Mouse (Mus musculus) thymus, postnatal 14 days (tissue): ENCODE data around the gene Pgs1.

ENCODE experiments used
- DNase-seq: peaks from one replicate; pipeline ENCODE4 v3.0.0; 2021

Gene Pgs1

DNA sequence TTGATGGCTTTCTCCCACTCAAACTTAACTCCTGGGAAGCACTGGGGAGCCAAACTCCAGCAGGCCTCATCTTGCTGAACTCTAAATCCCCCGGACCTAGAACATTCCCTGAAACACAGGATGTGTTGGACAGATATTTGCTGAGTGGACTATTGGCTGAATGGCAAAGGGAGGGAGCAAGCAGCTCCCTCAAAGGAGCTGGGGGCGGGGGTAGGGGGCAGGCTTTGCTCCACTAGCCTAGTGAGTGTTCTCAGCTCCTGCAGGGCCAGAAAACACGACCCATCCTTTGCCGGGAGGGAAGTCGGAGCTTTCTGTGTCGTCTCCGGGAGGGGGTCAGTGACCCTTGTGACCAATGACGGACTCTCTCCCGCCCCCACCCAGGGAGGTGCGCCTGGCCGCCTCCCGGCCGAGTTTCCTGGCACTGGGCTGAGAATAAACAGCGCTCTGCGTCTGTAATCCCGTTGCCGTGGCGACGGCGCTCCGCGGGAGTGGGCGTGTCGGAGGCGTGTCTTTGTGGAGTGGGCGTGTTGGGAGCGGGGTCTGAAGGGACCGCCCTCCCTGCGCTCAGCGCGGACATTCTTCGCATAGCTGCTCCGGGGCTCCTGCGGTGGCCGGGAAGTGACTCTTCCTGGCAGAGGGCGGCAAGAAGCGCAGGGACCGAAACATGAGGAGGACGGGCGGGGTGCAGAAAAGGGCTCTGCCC lies 22.9 kb upstream of the Pgs1 start:
- peak; percentile 99 for DNase-seq

GRCm38 (mm10) chr11:117963872-117964271 lies 22.2 kb upstream of the Pgs1 start:
- DNase-seq, result no peak

DNA sequence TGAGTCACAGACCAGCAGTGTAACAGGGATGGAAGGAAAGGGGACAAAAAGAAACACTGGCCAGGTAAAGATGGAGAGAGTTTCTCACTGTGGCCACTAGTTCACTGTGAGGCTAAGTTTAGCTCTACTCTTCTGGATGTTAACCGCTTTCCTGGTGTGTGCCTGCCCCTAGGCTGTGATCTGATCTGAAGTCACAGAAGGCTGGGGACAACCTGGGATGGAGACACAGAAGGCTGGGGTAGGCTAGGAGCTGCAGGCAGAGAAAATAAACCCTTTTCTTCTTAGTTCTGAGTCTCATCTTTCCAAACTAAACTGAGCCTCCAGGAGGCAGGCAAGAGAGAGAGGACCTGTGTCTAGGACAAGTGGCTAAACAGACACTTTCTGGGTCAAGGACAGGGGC lies 21.8 kb upstream of the Pgs1 start:
- DNase-seq, result no peak

GRCm38 (mm10) chr11:117965052-117965451 lies 21.0 kb upstream of the Pgs1 start:
- DNase-seq, result no peak

DNA sequence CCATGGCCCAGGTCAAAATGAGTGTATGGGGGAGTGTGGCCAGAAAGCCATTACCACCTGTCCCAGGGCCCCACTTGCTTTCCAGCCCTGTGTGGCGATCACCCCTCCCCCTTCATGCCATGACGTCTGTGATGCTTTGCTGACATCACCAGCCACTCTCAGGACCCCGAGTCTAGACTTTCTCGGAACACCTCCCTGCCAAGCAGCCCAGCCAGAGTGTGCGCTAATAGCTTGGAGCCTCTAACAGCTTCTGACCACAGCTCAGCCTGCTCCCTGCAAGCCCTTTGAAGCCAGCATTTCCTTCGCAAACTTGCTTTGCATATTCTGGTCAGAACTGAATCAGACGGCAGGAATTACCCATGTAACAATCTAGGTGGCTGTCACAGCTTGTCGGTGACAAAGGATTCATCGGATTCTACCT lies 20.5 kb upstream of the Pgs1 start:
- DNase-seq, result no peak

DNA sequence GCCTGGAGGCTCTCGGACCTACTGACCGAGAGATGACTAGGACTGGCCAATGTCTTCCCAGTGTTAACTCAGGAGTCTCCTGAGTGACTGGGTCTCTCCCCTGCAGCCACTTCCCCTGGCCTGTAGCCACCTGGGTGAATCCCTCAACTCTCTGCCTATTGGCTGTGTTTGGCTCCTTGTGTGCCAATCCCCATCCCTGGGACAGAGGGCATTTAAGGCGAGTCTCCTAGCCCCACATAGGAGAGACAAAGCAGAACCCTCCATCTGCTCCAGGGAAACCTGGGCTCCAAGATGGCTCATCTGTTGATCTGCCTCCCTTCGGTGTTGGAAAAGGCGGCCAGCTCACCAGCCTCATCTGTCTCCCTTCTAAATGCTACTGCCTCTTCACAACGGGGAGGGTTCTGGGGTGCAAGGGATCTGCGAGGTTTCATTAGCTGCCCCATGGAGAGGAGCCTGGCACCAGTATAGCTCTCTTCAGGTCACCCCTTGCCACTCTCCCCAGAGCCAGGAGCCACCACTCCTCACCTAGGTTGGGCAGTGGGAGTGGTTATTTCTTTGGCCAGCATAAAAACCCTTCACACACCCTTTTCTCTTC lies 19.5 kb upstream of the Pgs1 start:
- DNase-seq, result no peak

DNA sequence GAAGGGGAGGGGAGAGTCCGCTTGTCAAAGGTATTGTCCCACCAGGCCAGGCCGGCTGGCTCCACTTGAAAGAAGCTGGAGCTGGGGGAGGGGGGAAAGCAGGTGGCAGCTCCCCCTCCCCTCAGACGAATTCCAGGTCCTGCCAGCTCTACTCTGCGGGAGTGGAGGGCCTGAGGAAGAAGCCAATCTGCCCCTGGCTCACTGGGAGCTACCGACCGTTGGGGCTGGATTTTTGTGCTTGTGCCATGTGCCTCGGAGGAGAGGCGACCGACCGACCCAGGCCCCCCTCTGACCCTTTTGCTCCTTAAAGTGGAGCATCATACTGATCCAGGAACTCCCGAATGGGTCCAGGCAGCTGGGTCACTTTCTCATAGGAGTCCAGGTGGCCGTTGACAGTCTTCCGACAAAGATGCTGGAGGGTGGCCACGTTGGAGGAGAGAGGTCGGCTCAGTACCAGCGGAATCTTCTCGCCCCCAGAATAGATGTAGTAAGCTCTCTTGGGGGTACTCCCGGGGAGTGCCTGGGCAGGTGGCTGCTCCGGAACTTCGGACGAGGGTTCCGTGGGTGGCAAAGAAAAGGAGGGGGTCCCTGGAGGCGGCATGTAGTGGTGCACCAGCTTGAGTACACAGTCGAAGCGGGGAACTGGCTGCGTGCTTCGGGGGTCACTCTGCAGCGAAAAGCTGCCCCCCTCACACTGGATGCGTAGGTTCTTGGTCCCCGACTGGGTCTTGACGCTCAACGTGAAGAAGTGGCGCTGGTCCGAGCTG lies 18.7 kb upstream of the Pgs1 start:
- DNase-seq, result peak; percentile 16

GRCm38 (mm10) chr11:117968016-117968671 lies 17.9 kb upstream of the Pgs1 start:
- DNase-seq, result peak; percentile 59

GRCm38 (mm10) chr11:117968716-117969099 lies 17.4 kb upstream of the Pgs1 start:
- peak; percentile 81 for DNase-seq

- DNase-seq, result peak; percentile 84
Observed at GRCm38 (mm10) chr11:117969100-117969944, 16.8 kb upstream of the Pgs1 start.

DNA sequence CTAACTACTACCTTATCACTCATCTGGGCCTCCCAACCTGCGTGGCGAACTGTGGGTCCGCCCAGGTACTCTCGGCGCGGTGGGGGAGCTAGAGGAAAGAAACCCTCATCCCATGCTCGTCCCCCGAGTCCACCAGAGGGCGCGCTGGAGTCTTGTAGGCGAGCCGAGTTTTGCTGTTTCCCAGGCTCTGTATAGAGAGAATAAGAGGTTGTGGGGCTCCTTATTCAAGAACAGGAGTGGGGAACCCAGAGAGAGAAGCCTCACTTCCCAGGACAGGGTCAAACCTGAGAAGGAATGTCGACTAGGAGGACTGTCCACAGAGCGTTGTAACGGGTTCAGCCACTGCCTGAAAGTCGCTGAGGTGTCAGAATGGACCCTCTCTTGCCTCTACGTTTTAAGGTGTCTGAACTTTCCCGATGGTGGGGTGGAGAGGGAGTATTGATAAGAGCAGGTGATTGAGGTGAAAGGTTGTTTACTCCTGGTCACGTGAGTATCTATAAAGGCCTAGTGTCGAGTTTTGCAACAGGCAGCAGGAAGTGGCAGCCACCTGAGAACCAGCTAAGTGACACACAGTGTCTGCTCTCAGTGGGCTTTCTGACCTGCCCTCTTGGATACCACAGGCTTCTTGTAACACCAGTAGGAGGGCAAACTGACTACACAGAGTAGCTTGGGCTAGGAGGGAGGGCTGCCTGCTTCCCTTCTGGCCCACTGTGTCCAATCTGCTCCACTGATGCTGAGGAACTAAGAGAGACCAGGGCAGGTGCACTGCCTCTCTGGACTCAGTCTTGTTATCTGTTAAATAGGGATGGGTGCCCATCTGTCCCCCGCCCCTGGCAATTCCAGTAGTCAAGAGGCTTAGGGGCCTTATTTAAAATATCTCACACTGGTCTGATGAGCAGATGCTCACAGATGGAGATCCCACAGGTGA lies 15.9 kb upstream of the Pgs1 start, which contains the start of gene Socs3:
Gene Socs3, minus strand, starts transcription at position 103 of the 928 bp plus-strand sequence.
- peak; percentile 97 for DNase-seq

GRCm38 (mm10) chr11:117971100-117971499 lies 15.0 kb upstream of the Pgs1 start:
- DNase-seq, result peak; percentile 22

- DNase-seq, result peak; percentile 68
Observed at GRCm38 (mm10) chr11:117971646-117972242, 14.3 kb upstream of the Pgs1 start.

DNA sequence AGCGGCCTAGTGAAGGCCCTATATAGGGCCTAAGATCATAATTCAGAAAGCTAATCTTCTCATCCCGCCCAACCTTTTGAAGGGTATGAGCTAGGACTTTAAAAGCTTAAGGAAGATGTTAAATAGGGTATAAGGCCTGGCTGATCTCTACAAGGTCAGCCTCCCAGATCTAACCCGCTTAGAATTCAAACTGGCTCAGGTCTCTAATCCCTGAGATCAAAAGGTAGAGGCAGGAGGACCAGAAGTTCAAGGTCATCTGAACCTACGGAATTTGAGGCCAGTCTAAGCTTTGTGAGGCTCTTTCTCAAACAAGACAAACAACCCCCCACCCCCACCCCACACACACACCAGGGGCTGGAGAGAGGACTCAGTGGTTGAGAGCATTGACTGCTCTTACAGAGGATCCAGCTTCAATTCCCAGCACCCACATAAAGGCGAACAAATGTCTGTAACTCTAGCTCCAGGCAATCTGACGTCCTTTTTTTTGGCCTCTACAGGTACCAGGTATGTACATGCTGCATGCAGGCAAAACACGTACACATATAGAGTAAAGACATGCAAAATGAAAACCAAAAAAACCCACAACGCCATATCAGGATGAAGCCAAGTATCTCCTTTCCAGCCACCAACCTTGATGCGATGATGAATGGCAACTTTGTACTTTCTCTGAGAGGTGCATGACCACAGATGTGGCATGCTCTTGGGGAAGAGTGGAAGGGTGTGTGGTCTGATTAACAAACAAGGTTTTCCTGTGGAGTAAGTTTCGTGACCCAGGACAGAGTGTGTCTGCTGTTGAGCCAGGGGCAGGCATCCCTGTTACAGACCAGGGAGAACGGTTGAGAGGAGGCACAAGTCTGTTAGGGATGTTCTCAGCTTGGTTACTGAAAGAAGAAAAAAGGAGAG lies 13.2 kb upstream of the Pgs1 start:
- DNase-seq, result no peak

DNA sequence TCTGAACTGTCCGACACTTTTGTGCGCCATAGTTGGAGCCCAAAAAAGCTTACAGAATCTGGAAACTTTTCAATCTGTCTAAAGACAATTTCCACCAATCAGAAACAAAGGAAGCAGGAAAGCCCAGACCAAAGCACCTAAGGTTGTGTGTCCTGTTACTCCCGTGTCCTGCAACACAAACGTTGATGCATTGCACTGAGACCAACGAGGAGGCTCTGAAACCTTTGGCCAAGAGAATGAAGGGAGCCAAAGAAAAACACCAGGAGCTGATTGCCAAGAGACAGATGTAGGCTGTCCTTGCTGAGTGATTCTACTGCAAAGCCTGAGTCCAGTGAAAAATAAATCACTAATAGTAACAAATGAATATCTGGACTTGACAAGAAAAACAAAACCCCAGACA lies 12.5 kb upstream of the Pgs1 start:
- no peak for DNase-seq

DNA sequence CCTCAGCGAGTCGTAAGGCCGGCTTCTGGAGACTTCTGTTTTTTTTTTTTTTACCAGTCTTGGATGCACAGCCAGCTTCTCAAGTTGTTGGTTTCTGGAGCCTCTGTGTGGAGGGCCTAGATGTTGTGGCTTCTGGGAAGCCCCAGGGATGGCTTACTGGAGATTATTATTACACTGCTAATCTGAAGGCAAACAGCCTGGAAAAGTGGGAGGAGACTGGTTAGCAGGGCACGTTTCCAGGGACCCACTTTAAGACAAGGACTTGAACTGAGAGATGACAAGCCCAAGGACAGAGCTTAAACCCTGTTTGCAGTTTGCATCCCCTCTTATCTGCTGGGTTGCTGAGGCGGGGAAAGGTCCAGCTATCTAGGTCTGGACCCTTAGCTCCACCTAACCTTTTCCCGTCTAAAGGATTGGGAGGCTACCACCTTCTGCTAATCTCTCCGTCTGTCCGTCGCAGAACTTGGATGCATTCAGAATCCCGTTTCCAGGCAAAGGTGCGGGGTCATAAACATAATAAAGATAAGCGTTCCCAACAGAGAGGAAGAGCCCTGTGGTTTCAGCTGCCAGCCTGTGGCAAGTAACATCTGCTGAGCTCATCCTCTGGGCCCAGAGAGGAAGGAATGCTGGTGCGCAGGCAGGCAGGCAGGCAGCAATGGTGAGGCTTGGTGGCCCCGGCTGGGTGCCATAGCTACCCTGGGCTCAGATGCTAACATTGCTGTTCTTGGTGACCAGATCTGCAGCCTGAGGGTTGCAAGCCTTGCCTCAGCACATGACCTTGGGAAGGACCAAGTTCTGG lies 11.6 kb upstream of the Pgs1 start:
- peak; percentile 68 for DNase-seq

DNA sequence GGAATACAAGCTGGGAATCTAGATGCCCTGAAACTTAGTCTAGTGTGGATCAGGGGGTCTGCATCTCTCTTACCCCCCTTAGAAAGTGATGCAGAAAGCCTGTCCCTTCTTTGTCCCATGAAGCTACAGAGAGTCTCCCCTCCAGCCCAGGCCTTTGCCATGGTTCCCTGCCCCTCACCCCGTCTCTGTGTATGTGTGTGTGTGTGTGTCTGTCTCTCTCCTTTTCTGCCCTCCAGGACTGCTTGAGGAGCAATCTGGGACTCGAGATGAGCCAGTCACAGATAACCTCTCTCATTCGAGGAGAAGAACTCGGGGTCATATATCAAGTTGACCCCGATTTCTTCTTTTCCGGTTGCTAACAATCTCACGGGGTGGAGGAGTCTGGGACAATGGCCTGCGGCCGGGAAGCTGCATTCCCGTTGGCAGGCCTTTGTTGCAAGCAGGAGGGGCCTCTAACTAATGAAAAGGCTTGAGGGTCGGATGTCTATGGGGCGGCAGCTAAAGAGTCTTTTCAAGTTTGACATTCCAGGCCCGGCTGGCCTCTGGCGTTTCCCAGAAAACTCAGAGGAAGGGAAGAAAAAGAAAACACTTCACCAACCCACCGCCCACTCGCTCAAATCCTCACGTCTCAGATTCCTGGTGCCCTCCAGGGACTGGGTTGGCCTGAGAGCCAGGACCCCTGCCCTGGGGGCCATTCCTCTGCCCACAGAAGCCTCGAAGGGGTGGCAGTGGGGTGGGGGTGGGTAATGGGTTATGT lies 10.7 kb upstream of the Pgs1 start:
- no peak for DNase-seq

- DNase-seq, result no peak
Observed at GRCm38 (mm10) chr11:117976081-117976582, 10.0 kb upstream of the Pgs1 start.
